Mouse (Mus musculus) mouse trophoblast stem cell (cell line): ENCODE measurements around the gene Gm21797.
"Not testable (repeated sequence)": the region's sequence is repeated elsewhere in the genome, so short reads cannot be mapped to it uniquely, and the experiment has no call there.

Experiments
- in situ Hi-C, 2 experiments: fragments of 300-500 bp; cut with MseI, MboI; formaldehyde crosslinking; loops; 2 replicates in 1 of 2; 3 replicates in 1 of 2; pipeline ENCODE4 v1.15.1; 2025

The Gm21797 gene

GRCm38 (mm10) chrY:40775665-40776064, at the start of gene Gm21797:
TSS of gene Gm21797 (minus strand) at chrY:40775765.
- in situ Hi-C loops, result not testable (repeated sequence)

DNA sequence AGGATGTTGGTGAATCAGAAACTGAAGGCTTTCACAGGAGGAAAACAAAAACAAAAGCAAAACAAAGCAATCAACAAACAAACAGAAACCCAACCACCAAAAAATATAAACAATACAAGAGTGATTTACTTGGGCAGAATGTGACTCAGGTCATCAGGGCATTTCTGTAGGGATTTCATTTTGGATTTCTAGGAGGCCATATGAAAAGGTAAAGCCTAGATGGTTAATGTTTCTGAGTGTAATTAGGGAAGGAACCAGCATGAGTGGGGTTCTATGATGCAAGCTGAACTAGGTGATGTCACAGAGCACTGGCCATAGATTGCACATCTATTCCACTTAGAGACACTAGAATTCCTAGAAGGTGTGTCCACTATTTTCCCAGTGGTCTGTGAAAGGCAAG, 29.0 kb upstream of the Gm21797 start, which contains the start of gene Gm20795:
TSS of gene Gm20795 (plus strand) at position 301 of the 400 bp plus-strand sequence.
- in situ Hi-C loops, result not testable (repeated sequence)
